Mouse (Mus musculus) thymus, adult 18-20 months (tissue): ENCODE results near the gene Foxo3.

Experiments
- DNase-seq, 2 experiments: peaks; one replicate each; pipeline ENCODE4 v3.0.0; 2022; ENCODE audit warnings: mixed read lengths in 2 of 2

Foxo3 gene

DNA sequence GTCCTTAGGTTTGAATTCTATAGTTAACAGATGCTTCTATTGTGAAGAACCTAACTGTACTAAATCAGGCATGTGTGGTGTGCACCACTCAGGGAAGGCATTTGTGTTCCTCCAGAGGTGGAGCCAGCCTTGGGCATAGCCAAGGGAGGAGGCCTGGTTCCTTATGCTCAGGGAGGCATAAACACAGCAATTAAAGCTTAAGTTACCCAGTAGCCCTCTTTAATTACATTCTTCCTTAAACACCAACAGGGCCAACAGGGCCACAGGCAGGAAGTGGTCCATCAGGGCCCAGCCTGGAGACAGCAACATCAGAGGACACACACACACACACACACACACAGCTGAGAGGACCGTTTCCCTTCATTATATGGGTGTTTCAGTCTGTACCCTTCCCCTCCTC is 102.7 kb downstream of the Foxo3 start:
- no peak for DNase-seq

- no peak for DNase-seq
Measured at GRCm38 (mm10) chr10:42170889-42171347, 105.6 kb downstream of the Foxo3 start.

- no peak for DNase-seq
Measured at GRCm38 (mm10) chr10:42170201-42170600, 106.4 kb downstream of the Foxo3 start.

GRCm38 (mm10) chr10:42154727-42155126 is 121.8 kb downstream of the Foxo3 start:
- no peak for DNase-seq

DNA sequence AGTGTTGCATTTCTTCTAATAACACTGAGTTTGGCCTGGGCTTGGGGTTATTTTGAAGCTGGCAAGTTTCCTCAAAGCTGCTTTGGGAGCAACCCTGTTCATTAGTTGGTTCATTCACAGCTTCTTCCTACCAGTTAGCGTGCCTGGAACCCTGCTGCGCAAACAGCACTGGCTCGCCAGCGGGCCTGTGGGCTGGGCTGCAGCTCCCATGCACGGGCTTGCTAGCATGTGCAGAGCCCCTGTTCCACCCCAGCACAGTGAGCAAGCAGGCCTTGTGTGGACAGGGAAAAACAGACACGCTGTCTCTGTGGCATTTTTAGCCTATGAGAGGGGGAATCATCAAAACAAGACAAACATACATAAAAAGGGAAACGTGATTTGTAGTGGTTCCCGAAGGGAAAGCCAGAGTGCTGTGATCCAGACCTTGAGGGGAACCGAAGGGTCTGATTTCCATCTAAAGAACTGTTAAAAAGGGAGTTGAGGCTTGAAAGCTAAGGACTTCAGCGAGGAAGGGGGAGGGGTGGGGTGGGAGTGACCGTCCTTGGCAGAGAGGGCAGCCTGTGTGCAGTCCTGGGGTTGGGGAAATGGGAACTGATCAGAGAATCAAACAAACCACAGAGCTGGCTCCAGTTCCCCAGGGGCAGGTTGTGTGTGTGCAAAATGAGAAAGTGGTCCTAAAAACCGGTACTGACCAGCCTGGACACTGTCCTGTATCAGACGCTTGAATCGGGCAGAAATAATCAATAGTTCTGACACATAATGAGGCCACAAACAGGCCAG is 123.9 kb downstream of the Foxo3 start:
- no peak for DNase-seq

GRCm38 (mm10) chr10:42149767-42150166 is 126.8 kb downstream of the Foxo3 start:
- no peak for DNase-seq

- DNase-seq, result no peak
Measured at GRCm38 (mm10) chr10:42148326-42148725, 128.2 kb downstream of the Foxo3 start.

DNA sequence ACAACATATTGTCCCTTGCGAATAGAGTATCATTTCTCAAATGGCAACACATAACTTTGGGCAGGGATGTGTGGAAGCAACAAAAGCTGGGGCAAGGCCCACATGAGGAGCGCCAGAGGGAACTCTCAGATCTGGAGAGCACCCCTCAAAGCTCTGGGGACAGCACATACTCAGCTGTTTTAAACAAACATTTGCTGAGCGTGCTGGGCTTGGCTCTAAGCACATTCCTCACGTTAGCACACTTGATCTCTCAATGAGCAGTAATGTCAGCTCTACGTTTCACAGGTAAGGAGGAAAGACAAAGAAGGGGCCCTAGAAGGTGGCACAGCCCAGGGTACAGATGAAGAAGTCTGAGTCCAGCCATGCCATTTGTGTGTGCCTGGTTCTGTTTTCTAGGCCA is 131.3 kb downstream of the Foxo3 start:
- no peak for DNase-seq

GRCm38 (mm10) chr10:42144788-42145187 is 131.8 kb downstream of the Foxo3 start:
- DNase-seq, result no peak

DNA sequence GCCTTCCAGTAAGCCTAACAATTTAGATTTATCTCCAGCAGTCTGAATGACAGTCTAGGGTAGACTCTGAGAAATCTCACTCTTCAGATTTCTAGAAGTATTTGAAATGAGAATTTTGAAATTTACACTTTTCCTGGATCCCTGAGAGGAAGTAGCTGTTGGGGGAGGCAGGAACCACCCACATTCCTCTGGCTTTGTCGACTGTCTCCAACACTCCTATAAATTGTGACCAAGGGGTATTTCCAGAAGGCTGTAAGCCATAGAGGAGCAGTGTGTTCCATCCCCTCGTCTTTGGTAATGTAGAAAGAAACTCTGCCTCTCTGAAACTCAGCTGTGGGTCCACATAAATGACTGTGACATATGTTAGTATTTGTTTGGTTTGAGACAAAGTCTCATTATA is 132.4 kb downstream of the Foxo3 start:
- DNase-seq, result no peak

DNA sequence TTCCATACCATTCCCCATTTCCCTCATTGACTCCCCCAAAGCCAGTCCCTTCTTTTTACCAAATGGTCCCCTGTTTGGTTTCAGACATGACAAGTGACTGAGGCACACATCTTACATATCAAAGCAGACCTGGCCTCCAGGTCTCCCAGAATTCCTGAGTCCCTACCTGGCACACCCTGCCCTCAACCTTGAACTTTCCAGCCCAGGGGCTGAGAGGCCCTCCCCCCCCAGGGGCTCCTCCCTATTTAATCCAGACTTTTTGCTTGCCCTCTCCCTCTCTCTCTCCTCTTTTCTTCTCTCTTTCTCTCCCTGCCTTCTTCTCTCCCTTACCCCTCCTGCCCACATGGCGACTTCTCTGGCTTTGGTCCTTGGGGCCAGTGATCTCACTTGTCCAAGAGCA is 133.8 kb downstream of the Foxo3 start:
- DNase-seq, result no peak

DNA sequence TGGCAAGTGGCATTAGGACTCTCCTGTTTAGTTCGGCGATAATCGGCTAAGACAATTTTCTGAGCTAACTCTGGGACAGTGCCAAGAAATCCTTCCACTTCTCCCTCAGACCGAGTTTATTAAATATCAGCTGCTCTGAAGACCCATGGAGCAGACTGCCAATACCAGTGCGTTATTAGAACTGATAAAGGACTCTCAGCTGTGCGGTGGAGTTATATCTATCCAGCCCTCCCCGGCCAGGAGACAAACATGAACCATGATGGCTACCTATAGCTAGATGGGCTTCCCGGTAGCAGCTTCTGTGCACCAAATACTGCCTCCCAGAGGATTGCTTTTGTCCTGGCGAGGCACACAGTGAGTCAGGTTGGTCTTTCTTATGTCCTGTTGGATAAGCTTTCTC is 134.5 kb downstream of the Foxo3 start:
- DNase-seq, result no peak

- DNase-seq, result no peak
Measured at GRCm38 (mm10) chr10:42139749-42140148, 136.8 kb downstream of the Foxo3 start.

DNA sequence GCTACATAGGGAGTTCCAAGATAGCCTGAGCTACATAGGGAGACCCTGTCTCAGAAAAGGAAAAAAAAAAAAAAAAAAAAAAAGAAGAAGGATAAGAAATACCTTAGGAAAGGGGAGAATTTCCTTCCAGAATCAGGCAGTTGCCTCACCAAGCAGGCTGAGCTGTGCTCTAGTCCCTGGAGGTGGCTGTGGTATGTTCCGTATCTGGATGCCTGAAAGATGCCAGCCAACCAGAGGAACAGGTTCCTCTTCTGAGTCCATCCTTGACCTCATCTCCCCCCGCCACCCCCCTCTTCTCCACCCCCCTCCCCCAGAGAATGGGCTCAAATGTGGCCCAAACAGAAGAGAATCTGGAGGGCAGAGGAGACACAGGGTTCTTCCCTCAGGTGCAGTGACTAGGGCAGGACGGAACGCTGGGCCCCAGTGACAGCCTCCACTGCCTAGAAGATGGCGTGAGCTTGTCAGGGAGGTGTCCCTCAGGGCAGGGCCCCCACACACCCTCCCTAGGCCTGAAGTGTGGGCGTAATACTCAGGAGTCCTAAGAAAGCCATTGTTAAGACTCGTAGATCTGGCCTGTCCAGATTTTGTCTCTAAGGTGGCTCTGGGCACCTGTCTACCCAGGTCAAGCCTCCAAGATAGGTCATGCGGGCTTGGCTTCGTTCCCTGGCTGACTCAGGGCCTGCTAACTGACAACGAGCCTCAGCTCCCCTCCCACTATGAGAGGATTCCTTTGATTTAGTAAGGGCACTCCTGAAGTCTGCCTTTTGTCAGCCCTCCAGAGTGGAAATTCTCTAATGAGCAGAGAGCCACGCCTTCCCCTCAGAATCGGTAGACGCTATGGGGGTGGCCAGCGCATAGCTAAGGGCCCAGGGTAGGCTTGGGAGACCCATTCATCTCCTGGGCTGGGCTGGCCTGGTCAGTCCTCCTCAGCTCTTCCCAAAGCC is 141.5 kb downstream of the Foxo3 start:
- DNase-seq, result no peak
